Mouse (Mus musculus): Measurements from ENCODE around the gene Ldb2.

DNA sequence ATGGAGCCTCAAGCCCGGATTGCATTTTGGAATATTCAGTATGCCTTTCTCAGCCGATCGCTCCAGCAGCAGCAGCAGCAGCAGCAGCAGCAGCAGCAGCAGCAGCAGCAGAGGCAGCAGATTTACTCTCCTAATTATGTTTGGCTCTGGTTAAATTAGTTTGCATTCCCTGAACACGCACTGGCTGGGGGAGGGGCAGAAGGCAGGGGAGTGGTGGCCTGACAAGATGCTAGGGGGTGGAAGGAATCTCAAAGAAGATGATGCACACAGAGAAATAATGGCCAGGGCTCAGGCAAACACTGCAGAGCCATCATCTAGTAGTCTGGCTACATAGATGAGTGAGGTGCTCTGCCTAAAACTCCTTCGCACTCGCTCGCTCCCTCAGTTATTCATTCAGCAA is 102.9 kb downstream of the Ldb2 start:
- no peak for TF ChIP-seq EP300 (IDR thresholded peaks at IDR 0.05; ENCODE audit: low read depth in 1 of 2, low read length in 2 of 2)
- TF ChIP-seq POLR2A (IDR thresholded peaks at IDR 0.05; ENCODE audit: control insufficient read depth in 1 of 2, insufficient read depth in 1 of 2, low read depth in 1 of 2, low read length in 2 of 2, poor library complexity in 1 of 2) = no peak
- TF ChIP-seq CTCF (IDR thresholded peaks at IDR 0.05 in 2 of 3, conservative IDR thresholded peaks at IDR 0.05 in 1 of 3; ENCODE audit: control insufficient read depth in 1 of 3, insufficient read depth in 1 of 3, low read depth in 2 of 3, low read length in 3 of 3, poor library complexity in 1 of 3, severe bottlenecking in 1 of 3) = no peak
- no peak for TF ChIP-seq MAX (IDR thresholded peaks at IDR 0.05; ENCODE audit: low read length)
- no peak for TF ChIP-seq POLR2AphosphoS5 (IDR thresholded peaks at IDR 0.05; ENCODE audit: borderline replicate concordance, low read depth, low read length)
- no peak for TF ChIP-seq BHLHE40 (IDR thresholded peaks at IDR 0.05; ENCODE audit: borderline replicate concordance, low read depth, low read length)
- no peak for TF ChIP-seq MEF2A (IDR thresholded peaks at IDR 0.05; ENCODE audit: extremely low read depth, insufficient replicate concordance, low read depth, low read length, poor library complexity, severe bottlenecking)
